Mouse (Mus musculus) G1E (cell line): Measurements from ENCODE around the gene Gm5105.

Experiments
- CTCF ChIP-seq: IDR thresholded peaks from 2 replicates; pipeline ENCODE4 v1.5.1; 2012; ENCODE audit warnings: low read depth, low read length, inconsistent platforms, mixed read lengths
- GATA1 ChIP-seq: IDR thresholded peaks from 2 replicates; pipeline ENCODE4 v1.6.1; 2012; ENCODE audit warnings: borderline replicate concordance, low read length, inconsistent platforms, mixed read lengths
- TAL1 ChIP-seq: conservative IDR thresholded peaks from 2 replicates; pipeline ENCODE4 v1.6.1; 2012; ENCODE audit warnings: low read depth, low read length, inconsistent platforms, mixed read lengths

DNA sequence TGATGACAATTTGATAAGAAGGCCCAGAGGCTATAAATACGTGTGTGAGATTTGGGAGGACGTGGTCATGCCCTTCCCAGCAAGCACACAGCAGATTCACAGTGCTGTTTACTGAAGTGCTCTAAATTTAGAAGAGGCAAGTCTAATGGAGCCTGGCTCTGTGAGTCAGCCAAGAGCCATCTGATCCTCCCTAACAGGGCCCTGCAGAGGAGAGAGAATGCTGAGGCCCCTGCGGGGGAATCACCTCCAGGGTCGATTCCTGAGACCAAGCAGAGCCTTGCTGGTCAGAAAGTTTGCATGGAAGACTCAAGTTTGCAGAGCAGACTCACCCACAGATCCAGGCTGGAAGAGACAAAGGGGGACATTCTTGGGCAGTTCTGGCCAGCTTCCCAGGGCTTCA, 13.2 kb downstream of the Gm5105 start:
- TF ChIP-seq CTCF, result no peak
- no peak for TF ChIP-seq GATA1
- no peak for TF ChIP-seq TAL1
